Mouse (Mus musculus): ENCODE measurements around the gene Celf2.

The Celf2 gene

GRCm38 (mm10) chr2:6739998-6740668, 769.2 kb downstream of the Celf2 start:
- DNase-seq (ENCODE audit: low read depth, low spot score): no peak

DNA sequence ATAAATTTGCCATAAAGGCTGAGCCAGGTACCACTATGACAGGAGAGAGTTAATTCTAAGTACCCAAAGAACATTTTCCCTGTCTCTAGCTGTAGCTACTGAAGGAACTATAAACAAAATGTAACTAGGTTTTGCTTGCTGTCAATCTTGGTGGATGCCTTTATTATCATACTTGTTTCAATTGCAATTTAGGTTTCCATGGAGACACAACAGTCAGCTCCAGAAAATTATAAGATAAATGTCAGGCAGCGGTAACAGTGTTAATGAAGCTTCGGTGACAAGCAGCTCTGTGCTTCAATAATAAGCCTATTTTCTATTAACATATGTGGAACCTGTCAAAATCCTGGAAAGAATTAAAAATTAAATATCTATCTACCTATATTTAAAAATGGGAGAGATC, 777.3 kb downstream of the Celf2 start:
- no peak for DNase-seq (ENCODE audit: low read depth, low spot score)

- no peak for DNase-seq (ENCODE audit: low read depth, low spot score)
Measured at GRCm38 (mm10) chr2:6730860-6731259, 778.5 kb downstream of the Celf2 start.

GRCm38 (mm10) chr2:6729984-6730383, 779.4 kb downstream of the Celf2 start:
- DNase-seq (ENCODE audit: low read depth, low spot score): no peak

GRCm38 (mm10) chr2:6728840-6729252, 780.5 kb downstream of the Celf2 start:
- no peak for DNase-seq (ENCODE audit: low read depth, low spot score)

GRCm38 (mm10) chr2:6727366-6727765, 782.0 kb downstream of the Celf2 start:
- DNase-seq (ENCODE audit: low read depth, low spot score): no peak

- no peak for DNase-seq (ENCODE audit: low read depth, low spot score)
Measured at GRCm38 (mm10) chr2:6726071-6726470, 783.3 kb downstream of the Celf2 start.

- no peak for DNase-seq (ENCODE audit: low read depth, low spot score)
Measured at GRCm38 (mm10) chr2:6723602-6724001, 785.8 kb downstream of the Celf2 start.

DNA sequence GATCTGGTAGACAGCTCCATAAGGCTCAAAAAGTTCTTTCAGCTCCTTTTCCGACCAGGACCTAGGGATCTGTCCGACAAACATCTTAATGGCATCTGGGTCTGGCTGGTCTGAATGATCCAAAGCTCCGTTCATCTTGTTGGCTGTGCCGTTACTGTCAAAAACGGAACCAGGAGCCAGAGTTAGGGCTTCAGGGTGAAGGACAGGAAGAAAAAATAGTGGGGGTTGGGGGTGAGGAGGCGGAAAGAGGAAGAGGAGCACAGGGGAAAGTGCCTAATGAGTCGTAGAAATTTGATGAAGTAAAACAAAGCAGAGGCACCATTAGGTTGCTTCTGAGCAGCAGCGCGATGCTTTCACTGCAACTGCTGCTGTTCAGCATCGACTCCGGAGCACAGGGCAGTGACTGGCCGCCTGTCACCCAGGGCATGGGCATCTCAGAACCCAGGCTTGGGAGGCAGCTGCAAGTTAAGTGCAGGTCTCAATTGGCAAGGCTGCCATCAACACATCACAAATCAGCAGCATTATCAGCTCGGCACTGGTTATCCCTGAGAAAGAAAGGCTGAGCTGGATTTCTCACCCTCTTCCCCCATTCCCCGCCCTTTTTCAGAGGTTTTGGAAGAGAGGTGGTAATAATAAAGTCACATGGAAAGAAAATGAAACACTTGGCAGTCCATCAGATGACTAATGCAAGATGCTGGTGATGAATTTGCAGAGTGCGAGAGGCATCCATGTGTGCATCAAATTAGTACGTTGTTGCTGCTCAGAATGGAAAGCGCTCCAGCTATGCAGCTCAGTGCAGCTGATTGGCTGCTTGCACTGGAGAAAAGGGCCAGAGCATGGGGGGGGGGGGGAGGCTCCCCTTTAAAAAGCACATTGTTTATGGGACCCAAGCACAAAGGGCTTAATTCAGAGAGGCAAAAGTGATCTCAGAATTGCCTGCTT, 787.6 kb downstream of the Celf2 start:
- no peak for DNase-seq (ENCODE audit: low read depth, low spot score)

DNA sequence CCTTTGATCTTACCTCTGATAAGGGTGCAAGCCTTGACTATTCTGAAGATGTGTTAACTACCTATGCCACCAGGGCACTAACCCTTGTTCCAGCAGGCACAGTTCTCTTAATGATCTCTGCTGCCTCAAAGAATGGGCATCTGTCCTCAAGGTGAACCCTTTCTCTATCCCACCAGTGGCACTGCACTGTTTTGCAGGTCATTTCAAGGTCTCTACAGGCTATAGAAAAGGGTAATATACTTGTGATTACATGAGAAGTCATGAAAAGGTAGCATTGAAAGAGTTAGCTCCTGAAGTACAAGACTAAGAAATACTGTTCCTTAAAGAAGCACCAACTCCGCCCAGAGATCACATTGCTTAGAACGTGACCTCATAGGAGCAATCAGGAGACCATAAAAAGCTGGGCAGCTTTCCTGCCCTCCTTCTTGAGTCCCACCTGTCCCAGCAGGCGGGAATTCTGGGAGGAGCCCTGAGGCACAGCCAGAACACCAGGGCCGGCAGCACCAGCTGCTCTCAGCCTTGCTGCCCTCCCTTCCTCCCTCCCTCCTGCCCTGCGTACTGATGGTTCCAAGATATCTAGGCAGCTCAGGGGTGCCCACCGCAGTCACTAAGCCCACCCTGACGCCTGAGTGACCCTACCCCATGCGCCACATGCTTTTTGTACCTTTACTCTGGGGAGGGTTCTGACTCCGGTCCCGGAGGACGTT, 788.5 kb downstream of the Celf2 start:
- DNase-seq (ENCODE audit: low read depth, low spot score): peak; percentile 60

DNA sequence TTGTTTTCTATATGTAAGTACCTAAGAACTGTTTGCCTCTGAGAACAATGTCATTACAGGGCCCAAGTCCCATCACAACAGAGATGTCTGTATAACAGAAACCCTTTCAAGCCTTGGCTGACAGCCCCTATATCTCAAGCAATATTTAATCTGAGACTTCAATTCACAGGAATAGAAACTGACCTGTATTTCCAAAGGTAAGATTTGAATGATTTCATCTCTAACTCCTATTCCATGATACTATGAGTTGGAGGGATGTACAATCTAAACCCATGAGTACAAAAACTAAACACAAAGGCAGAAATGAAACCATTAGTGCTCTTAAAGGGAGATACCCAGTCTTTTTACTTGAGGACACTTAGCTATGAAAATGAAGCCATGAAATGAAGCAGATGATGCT, 790.5 kb downstream of the Celf2 start:
- DNase-seq (ENCODE audit: low read depth, low spot score): no peak

GRCm38 (mm10) chr2:6717953-6718352, 791.4 kb downstream of the Celf2 start:
- no peak for DNase-seq (ENCODE audit: low read depth, low spot score)

DNA sequence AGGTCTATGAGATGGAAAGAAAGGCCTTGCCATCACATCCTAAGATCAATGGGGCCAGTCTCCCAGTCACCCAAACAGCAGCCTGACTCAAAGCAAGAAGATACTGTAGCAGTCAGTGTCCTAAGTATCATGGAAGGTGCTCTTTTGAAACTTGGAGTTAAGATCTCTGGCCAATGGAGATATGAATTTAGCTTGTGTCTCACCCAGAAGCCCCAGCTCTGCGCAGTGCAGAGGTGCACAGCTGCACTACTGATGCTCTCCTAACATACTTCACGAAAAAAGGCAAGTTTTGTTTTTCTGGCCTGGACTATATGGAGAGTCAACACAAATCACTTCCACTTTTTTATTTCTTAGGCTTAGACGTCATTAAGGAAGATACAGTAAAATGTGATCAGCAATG, 793.8 kb downstream of the Celf2 start:
- no peak for DNase-seq (ENCODE audit: low read depth, low spot score)

DNA sequence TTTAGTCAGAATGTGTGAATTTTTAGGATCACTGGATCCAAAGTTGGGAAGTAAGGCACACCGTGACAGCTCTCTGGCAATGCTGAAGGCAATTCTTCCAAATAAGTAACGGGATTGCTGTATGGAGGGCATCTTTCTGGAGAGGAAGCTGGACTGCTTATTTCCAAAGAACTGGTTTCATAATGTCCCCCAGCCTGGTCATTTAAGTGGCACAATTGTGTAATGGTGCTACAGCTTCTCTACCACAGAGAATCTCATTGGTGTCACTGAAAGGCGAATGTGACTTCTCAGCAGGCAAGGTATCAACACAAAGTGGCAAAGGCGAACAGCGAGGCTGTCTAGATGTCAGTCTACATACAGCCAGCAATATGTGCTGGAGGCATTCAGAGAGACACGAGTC, 795.8 kb downstream of the Celf2 start:
- no peak for DNase-seq (ENCODE audit: low read depth, low spot score)

DNA sequence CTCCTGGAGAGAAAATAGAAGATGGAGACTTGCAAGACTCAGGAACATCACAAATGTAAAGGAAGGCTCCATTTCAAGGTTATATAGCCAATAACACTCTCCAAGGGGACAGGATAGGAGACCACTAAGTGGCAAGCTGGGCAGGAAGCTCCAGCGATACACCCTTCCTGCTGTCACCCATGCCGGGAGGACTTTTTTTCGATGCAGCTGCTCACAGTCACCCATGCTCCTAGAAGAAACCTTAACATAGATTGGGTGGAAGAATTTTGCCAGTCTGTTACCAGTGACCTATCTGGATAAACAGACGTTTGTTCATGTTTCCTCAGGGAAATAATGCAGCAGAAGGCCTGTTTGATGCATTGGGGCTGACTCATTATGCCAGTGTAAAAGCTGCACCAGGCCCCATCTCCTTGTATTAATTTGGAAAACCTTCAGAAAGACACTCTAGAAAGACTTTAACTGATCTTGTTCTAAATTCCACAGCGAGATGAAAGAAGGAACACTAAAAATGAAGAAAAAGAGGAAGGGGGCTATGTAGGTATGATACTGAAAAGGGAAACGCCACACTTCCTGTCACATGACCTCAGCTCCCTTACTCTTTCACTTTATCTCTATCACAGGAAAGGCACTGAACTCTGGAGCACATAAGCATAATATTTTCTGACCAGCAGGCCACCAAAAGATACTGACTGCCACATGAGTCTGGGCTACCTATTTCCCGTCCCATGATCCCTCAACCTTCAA, 798.5 kb downstream of the Celf2 start:
- no peak for DNase-seq (ENCODE audit: low read depth, low spot score)

- no peak for DNase-seq (ENCODE audit: low read depth, low spot score)
Measured at GRCm38 (mm10) chr2:6707959-6708519, 801.3 kb downstream of the Celf2 start.

DNA sequence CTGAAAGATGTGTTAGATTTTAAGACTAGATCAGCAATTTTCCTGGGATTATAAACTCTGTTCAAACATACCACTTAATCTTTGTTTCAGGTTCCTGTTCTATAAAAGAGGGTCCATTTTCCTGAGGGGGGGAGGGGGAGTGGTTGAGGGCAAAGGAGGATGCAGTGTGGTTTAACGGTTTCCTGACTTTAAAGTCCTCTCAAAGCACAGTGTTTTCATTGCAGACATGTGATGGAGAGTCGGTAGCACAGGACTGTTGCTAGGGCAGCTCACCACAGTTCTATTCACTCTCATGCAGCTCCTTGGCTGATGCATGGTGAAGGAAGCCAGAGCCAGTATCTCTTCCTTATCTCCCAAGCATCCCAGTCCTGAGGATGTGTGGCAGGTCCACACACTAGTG, 802.1 kb downstream of the Celf2 start:
- no peak for DNase-seq (ENCODE audit: low read depth, low spot score)

DNA sequence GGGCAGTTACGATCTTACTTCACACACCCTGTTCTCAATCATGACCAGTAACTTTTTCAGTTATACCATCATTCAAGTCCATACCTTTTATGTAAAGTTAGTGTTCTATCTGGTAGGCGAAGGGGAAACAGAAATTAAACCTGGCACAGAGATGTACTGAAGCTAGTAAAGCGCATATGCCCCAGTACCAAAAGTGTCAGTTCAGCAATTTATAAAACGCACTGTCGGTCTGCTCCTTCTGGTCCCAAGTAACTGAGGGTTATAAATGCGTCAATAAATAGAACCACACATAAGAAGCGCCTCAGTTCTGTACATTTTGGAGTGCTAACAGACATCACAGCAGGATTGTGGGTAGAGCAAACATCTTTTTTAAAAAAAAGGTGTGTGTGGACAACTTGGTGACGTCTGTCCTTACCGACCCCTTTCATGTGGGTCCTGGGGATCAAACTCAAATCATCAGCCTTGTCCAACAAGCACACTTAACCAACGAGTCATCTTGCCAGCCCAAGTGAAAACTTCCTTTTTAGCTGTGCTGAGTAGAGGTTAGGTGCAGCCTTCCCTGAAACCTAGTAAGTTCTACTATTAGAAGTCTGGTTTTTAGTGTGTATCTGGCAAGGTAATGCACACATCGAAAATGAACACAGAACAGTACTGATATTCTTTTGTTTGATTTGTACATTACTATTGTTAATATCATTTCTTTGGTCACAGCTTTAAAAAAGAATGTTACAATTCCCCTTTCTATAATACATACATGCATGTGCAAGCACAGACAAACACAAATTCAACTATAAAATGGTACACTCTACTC, 803.2 kb downstream of the Celf2 start:
- DNase-seq (ENCODE audit: low read depth, low spot score): no peak

- no peak for DNase-seq (ENCODE audit: low read depth, low spot score)
Measured at GRCm38 (mm10) chr2:6705475-6705874, 803.9 kb downstream of the Celf2 start.

- DNase-seq (ENCODE audit: low read depth, low spot score): no peak
Measured at GRCm38 (mm10) chr2:6704804-6705203, 804.6 kb downstream of the Celf2 start.
